Mouse (Mus musculus) bone marrow, adult 2 months (tissue): ENCODE data around the gene Atp5mpl. TPM values are rescaled to one million over a fixed set of nuclear protein-coding genes. Genes with fewer than 3 reads are reported as not detected.

ENCODE experiments used
- H3K27ac ChIP-seq: fragments of 200-500 bp; 2 replicates; pipeline ENCODE4 v1.5.1; 2012; ENCODE audit warnings: low read depth, mild to moderate bottlenecking, control low read depth, inconsistent platforms, low read length; ENCODE audit not compliant: control insufficient read depth, poor library complexity, insufficient read depth
- H3K4me1 ChIP-seq: fragments of 200-500 bp; 2 replicates; pipeline ENCODE4 v1.6.1; 2011; ENCODE audit warnings: low read length; ENCODE audit not compliant: control insufficient read depth, insufficient read depth
- H3K4me3 ChIP-seq: fragments of 200-500 bp; replicated peaks from 2 replicates; pipeline ENCODE3; 2011; ENCODE audit warnings: mild to moderate bottlenecking, low read depth, low read length, control low read depth; ENCODE audit not compliant: control insufficient read depth
- CTCF ChIP-seq: fragments of 200-500 bp; IDR thresholded peaks from 2 replicates; pipeline ENCODE4 v1.5.1; 2011; ENCODE audit warnings: low read length, control low read depth; ENCODE audit not compliant: control insufficient read depth, insufficient read depth
- POLR2A ChIP-seq: fragments of 200-500 bp; IDR thresholded peaks from 2 replicates; pipeline ENCODE4 v1.6.1; 2011; ENCODE audit warnings: low read depth, mild to moderate bottlenecking, control low read depth, low read length, borderline replicate concordance; ENCODE audit not compliant: control insufficient read depth
- WGBS: fragments of 180-500 bp; shearing (Covaris S2); methylation state at CpG from one replicate; pipeline ENCODE4 v1.1.7; 2018; 5-methylcytosine and 5-hydroxymethylcytosine counted together
- polyA plus RNA-seq: library from polyadenylated mRNA; stranded (reverse); fragments of >200 nt; gene quantifications from 2 replicates; pipeline ENCODE4 v1.2.4, GENCODE M21; 2011; ENCODE audit warnings: low replicate concordance; ENCODE audit not compliant: missing spikeins, insufficient read depth, insufficient read length

Gene Atp5mpl
- polyA plus RNA-seq, 1 experiment: 196 TPM

GRCm38 (mm10) chr12:111983165-111983564, 16.4 kb upstream of the Atp5mpl start:
- TF ChIP-seq POLR2A (no peak), CTCF (no peak)
- Histone ChIP-seq H3K4me3 (no peak overlapping the region), H3K4me1 (no peaks in the 10 kb centered on the region; the same call in 1 of the 2 replicates), H3K27ac (no peak overlapping the region)
- 37% methylated on average over 2 of the region's 2 CpGs for WGBS

- no peak overlapping the region for H3K27ac ChIP-seq
- H3K4me3 ChIP-seq: no peak overlapping the region
- 49% methylated on average over 8 of the region's 8 CpGs for WGBS
- TF ChIP-seq POLR2A (no peak), CTCF (no peak)
- no peaks in the 10 kb centered on the region; the same call in 1 of the 2 replicates for H3K4me1 ChIP-seq
Measured at GRCm38 (mm10) chr12:111981831-111982230, 15.1 kb upstream of the Atp5mpl start.

- TF ChIP-seq CTCF (no peak), POLR2A (no peak)
- Histone ChIP-seq H3K4me3 (no peak within 1 kb of the TSS), H3K4me1 (no peaks in the 10 kb centered on the region; the same call in 1 of the 2 replicates), H3K27ac (no peak within 1 kb of the TSS; the same call in 1 of the 2 replicates)
- WGBS: 60% methylated on average over 6 of the region's 6 CpGs
Measured at GRCm38 (mm10) chr12:111980887-111981367, 14.2 kb upstream of the Atp5mpl start, which contains the start of gene Rd3l. TSS of gene Rd3l (minus strand) at chr12:111981317.

- Histone ChIP-seq H3K27ac (no peak overlapping the region), H3K4me3 (no peak overlapping the region), H3K4me1 (no peaks in the 10 kb centered on the region; the same call in 1 of the 2 replicates)
- TF ChIP-seq POLR2A: no peak
- TF ChIP-seq CTCF: no peak
- 39% methylated on average over 6 of the region's 6 CpGs for WGBS
Measured at GRCm38 (mm10) chr12:111978274-111978673, 11.5 kb upstream of the Atp5mpl start.

- no peaks in the 10 kb centered on the region; the same call in 1 of the 2 replicates for H3K4me1 ChIP-seq
- no peak overlapping the region for H3K4me3 ChIP-seq
- no peak overlapping the region for H3K27ac ChIP-seq
- WGBS: 60% methylated on average over 6 of the region's 6 CpGs
- TF ChIP-seq CTCF: no peak
- TF ChIP-seq POLR2A: no peak
Measured at GRCm38 (mm10) chr12:111977138-111977537, 10.4 kb upstream of the Atp5mpl start.

GRCm38 (mm10) chr12:111974578-111974977, 7.8 kb upstream of the Atp5mpl start:
- H3K4me1 ChIP-seq: no peaks in the 10 kb centered on the region; the same call in 1 of the 2 replicates
- no peak overlapping the region for H3K27ac ChIP-seq
- H3K4me3 ChIP-seq: no peak overlapping the region
- 36% methylated on average over 6 of the region's 6 CpGs for WGBS
- TF ChIP-seq POLR2A (no peak), CTCF (no peak)

GRCm38 (mm10) chr12:111972504-111972903, 5.7 kb upstream of the Atp5mpl start:
- H3K4me3 ChIP-seq: no peak overlapping the region
- WGBS: 86% methylated on average over 10 of the region's 10 CpGs

GRCm38 (mm10) chr12:111971231-111971686, 4.5 kb upstream of the Atp5mpl start, which contains the start of gene Tdrd9:
TSS of gene Tdrd9 (plus strand) at chr12:111971559.
- Histone ChIP-seq H3K27ac (no peak within 1 kb of the TSS), H3K4me1 (no peaks in the 10 kb centered on the region; the same call in 1 of the 2 replicates), H3K4me3 (no peak within 1 kb of the TSS)
- no peak for TF ChIP-seq POLR2A
- no peak for TF ChIP-seq CTCF
- 77% methylated on average over 18 of the region's 18 CpGs for WGBS

More at GRCm38 (mm10) chr12:111972504-111972903, 5.7 kb upstream of the Atp5mpl start:
- no peak overlapping the region for H3K27ac ChIP-seq
- TF ChIP-seq CTCF (no peak), POLR2A (no peak)
- no peaks in the 10 kb centered on the region for H3K4me1 ChIP-seq

- TF ChIP-seq POLR2A (no peak), CTCF (no peak)
- 58% methylated on average over 4 of the region's 4 CpGs for WGBS
- no peaks in the 10 kb centered on the region; the same call in 1 of the 2 replicates for H3K4me1 ChIP-seq
Measured at GRCm38 (mm10) chr12:111970085-111970484, 3.3 kb upstream of the Atp5mpl start.

More at GRCm38 (mm10) chr12:111970085-111970484, 3.3 kb upstream of the Atp5mpl start:
- Histone ChIP-seq H3K4me3 (no peak overlapping the region), H3K27ac (no peak overlapping the region)
